Mouse (Mus musculus): ENCODE data around the gene Ifi27l2b.

- TF ChIP-seq POLR2A (IDR thresholded peaks at IDR 0.05; ENCODE audit: insufficient read depth, low read depth, low read length) = no peak
- no peak for TF ChIP-seq CTCF (IDR thresholded peaks at IDR 0.05; ENCODE audit: insufficient read depth, low read depth, low read length)
Observed at GRCm38 (mm10) chr12:103487750-103488149, 30.7 kb upstream of the Ifi27l2b start.

Data from olfactory bulb, adult 2 months (tissue).